Mouse (Mus musculus) retina, embryonic 14.5 days (tissue): Measurements from ENCODE around the gene Gm15130.

ENCODE experiments used
- DNase-seq: peaks from one replicate; pipeline ENCODE4 v3.0.0-alpha.2; 2015; ENCODE audit warnings: low spot score

Gene Gm15130

DNA sequence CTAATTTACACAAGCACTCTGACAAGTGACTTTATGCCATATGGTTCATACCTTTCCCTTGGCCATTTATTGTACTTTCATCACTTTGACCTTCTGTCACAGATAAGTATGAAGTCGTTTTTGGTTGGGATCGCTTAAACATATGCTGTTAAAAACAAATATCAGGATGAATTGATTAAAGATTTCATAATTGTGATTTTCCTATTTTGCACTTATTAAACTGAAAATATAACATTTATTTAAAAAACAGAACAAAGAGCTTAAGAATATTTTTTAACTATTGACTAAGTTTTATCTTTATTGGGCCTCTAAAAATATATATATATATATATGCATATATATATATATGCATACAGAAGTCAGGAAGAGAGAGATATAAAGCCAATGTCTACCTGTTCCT, at the start of gene Gm15130:
Gm15130 (minus strand) TSS at position 101 of the 400 bp plus-strand sequence.
- DNase-seq = no peak

DNA sequence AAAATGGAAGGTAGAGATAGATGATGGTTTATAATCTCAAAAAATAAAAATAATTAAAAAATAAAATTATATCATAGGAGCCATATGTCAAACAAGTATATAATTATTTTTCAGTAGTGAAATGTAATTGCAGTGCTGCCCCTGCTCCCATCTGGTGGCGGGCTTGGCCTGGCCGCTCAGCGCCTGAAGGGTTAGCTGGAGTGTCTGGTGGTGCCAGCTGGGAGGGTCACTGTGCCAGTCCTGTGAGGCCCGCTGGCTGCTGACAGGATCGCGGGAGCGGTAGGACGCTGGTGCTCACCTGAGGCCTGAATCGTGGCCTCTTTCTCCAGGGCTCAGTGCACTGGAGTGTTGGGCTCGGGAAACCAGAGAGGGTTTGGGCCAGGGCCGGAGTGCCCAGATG, 29.3 kb upstream of the Gm15130 start:
- DNase-seq = no peak

DNA sequence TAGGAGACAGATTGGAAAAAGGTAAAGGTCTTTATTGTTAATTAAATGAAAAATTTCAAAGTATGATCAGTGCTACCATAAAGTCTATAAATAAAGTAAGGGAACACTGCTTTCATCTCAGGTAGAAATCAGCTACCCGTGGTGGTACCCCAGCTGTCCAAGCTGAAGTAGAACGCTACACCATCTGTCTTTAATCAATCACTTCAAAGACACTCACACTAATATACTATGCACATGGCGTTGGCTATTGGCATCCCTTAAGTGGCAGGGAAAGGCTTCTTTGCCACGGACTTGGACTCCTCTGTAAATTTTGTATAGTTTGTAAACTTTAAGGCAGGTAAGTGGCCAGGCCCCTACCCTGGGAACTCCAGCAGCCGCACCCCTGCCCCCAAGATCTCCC, 17.0 kb downstream of the Gm15130 start:
- DNase-seq = no peak

DNA sequence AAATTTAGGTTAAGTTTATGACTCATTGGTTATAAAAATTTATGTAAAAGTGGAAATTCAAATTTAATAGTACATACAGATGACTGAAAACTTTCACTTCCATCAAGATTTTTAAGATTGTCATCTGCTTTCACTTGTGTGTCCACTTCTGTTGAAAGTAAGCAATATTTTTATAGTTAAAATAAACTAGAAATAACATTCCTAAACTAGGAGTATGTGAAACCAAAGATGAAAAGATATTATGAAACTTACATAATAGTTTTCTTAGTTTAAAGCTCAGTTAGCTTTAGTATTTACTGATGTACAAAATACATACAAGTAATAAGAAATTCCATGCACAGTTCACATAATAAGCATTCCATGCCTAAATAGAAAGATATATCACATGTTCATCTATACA, 46.9 kb downstream of the Gm15130 start, which contains the start of gene Gm13941:
Gm13941 (minus strand) TSS at position 101 of the 400 bp plus-strand sequence.
- no peak for DNase-seq
